In the genomic region with DNA sequence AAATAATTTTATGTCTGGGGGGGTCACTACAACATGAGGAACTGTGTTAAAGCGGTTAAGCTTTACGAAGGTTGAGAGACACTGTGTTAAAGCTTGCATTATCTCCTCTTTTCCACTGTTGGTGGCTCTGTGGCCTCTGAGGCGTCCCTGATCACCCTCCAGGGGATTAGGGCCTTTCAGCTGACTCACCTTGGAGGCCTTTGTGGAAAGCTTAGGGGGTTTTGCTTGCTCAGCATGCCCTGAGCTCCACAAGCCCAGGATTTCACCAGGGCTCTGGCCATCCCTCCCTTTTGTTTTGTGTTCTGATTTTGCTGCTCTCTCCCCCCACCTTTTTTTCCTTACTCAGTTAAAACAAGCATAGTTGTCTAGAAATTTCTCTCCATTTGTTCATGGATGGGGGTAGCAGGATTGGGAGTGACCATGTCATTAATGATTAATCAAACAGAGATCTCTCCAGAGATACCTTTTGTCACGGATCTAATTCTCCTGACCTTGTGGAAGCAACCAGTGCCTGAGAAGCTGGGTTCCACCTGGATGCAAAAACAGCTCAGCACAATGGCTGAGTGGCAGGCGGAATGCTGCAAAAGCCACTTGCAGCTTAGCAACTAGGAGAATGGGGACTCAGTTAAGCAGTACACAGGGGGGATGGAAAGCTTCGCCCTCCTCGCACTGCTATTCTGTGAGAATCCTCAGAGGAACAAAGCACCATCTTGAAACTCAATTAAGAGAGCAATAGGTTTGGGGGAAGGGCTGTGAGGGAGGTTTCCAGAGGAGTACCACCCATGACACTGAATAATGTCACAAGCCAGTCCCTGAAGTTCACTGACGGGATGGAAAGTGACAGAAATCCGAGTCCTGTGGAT, we compare ENCODE assay signal across 10 mouse cellular contexts. TPM values are rescaled to one million over a fixed set of nuclear protein-coding genes. Genes with fewer than 3 reads are reported as not detected.
A peak's percentile ranks its signal among the peaks of the same experiment; 100 is the strongest.
DNase-seq lines count a peak whose midpoint lies in the region; ATAC-seq and TF ChIP-seq lines count a peak whose summit lies in the region.
"Had no signal": no experiment of that assay in that cellular context is flagged by ENCODE, and none has a peak within 500 bp of the region (broad histone marks: within the 10 kb centered on the region; RNA-seq: fewer than 3 reads in every experiment).

No protein-coding gene starts in this region.

- H3K4me2 ChIP-seq in intestine, embryonic 15.5 days (replicated peaks) = no peak overlapping the region
- no peak overlapping the region for H3K4me2 ChIP-seq in midbrain, postnatal 0 days (ENCODE audit: low read depth, low read length, poor library complexity, severe bottlenecking)
- H3K4me2 ChIP-seq: embryonic facial prominence, embryonic 12.5 days had no signal

- 58% methylated on average over 9 of the region's 9 CpGs for WGBS in heart, adult 2 months
- 54% methylated on average over 9 of the region's 9 CpGs for WGBS in intestine, embryonic 15.5 days
- WGBS in midbrain, postnatal 0 days = 23% methylated on average over 9 of the region's 9 CpGs

- no peaks in the 10 kb centered on the region for H3K27me3 ChIP-seq in heart, adult 2 months (ENCODE audit: control insufficient read depth, insufficient read depth, low read length)
- no peaks in the 10 kb centered on the region for H3K27me3 ChIP-seq in intestine, embryonic 15.5 days (replicated peaks)
- no peaks in the 10 kb centered on the region for H3K27me3 ChIP-seq in midbrain, postnatal 0 days (ENCODE audit: insufficient read depth, low read length)

- H3K79me2 ChIP-seq in heart, adult 2 months (replicated peaks; ENCODE audit: control insufficient read depth, insufficient read depth, low read length) = no peaks in the 10 kb centered on the region

- intact Hi-C loops in heart, adult 2 months (cut with DNase I) = no loop called here
- intact Hi-C loops in heart, postnatal 14 days (cut with DNase I) = no loop called here

- H3K9me3 ChIP-seq in intestine, embryonic 15.5 days = no peaks in the 10 kb centered on the region
- H3K9me3 ChIP-seq in midbrain, postnatal 0 days (ENCODE audit: low read length) = no peaks in the 10 kb centered on the region
- H3K9me3 ChIP-seq: embryonic facial prominence, embryonic 12.5 days had no signal

- TF ChIP-seq EP300 in heart, adult 2 months (IDR thresholded peaks at IDR 0.05; ENCODE audit: insufficient read depth, low read depth, low read length) = peak; percentile 86; the same call in 1 of the 2 replicates

- peaks cover 23% of the 10 kb centered on the region for H3K4me1 ChIP-seq in heart, adult 2 months (ENCODE audit: control insufficient read depth, insufficient read depth, low read length)
- peaks cover 29% of the 10 kb centered on the region; the same call in 1 of the 2 replicates for H3K4me1 ChIP-seq in intestine, embryonic 15.5 days (replicated peaks)
- H3K4me1 ChIP-seq in midbrain, postnatal 0 days (ENCODE audit: insufficient read depth, low read length) = peaks cover 4% of the 10 kb centered on the region; the same call in 1 of the 2 replicates

- H3K27ac ChIP-seq in heart, adult 2 months = peak overlapping the region; percentile 68
- H3K27ac ChIP-seq in intestine, embryonic 15.5 days = peak overlapping the region; percentile 80
- 0 out of 2 replicates have a peak overlapping the region, but pooled peaks have one; percentile 9 for H3K27ac ChIP-seq in midbrain, postnatal 0 days (ENCODE audit: low read depth, low read length)
- H3K27ac ChIP-seq: embryonic facial prominence, embryonic 12.5 days had no signal

- DNase-seq in heart, adult 2 months = peak in 1 of 2 experiments; percentile 39
- no peak for DNase-seq in heart, postnatal 14 days
- peak; percentile 74 for DNase-seq in embryo, embryonic 10.5 days (ENCODE audit: low spot score)
- peak; percentile 65 for DNase-seq in midbrain, postnatal 0 days (ENCODE audit: low spot score)
- DNase-seq in adrenal gland, postnatal 4 days (ENCODE audit: low spot score in 2 of 2) = no peak
- DNase-seq in layer of hippocampus, adult 18-20 months (ENCODE audit: low spot score in 2 of 2) = no peak
- DNase-seq: adrenal gland, adult 8-10 months had no signal

- H3K9ac ChIP-seq in heart, adult 2 months (ENCODE audit: low read depth, low read length) = no peak overlapping the region
- no peak overlapping the region for H3K9ac ChIP-seq in intestine, embryonic 15.5 days
- no peak overlapping the region for H3K9ac ChIP-seq in midbrain, postnatal 0 days (replicated peaks; ENCODE audit: low read length, poor library complexity, severe bottlenecking)
- H3K9ac ChIP-seq: embryonic facial prominence, embryonic 12.5 days had no signal

- no peak for ATAC-seq in intestine, embryonic 15.5 days
- ATAC-seq in midbrain, postnatal 0 days (ENCODE audit: low FRiP score) = no peak
- ATAC-seq in CD4-positive, CD25-positive, alpha-beta regulatory T cell, adult 4 months = no peak

- H3K4me3 ChIP-seq in heart, adult 2 months = no peak overlapping the region
- no peak overlapping the region for H3K4me3 ChIP-seq in intestine, embryonic 15.5 days (replicated peaks)
- H3K4me3 ChIP-seq in midbrain, postnatal 0 days (ENCODE audit: low read depth, low read length) = no peak overlapping the region
- H3K4me3 ChIP-seq: embryonic facial prominence, embryonic 12.5 days had no signal

- H3K36me3 ChIP-seq in heart, adult 2 months (ENCODE audit: control insufficient read depth, insufficient read depth, low read length) = peaks cover 12% of the 10 kb centered on the region
- no peaks in the 10 kb centered on the region for H3K36me3 ChIP-seq in intestine, embryonic 15.5 days
- no peaks in the 10 kb centered on the region for H3K36me3 ChIP-seq in midbrain, postnatal 0 days (ENCODE audit: insufficient read depth, low read length)
- H3K36me3 ChIP-seq: embryonic facial prominence, embryonic 12.5 days had no signal

- peak; percentile 38; the same call in 1 of the 2 replicates for TF ChIP-seq POLR2A in heart, adult 2 months (IDR thresholded peaks at IDR 0.05; ENCODE audit: insufficient read depth, low read depth, low read length)

- no peak for TF ChIP-seq CTCF in heart, adult 2 months (IDR thresholded peaks at IDR 0.05)
- no peak for TF ChIP-seq CTCF in midbrain, postnatal 0 days (IDR thresholded peaks at IDR 0.05)

RNA-seq across cellular contexts. Expression of gene Tdrd7, which starts 2.6 kb away (rescaled TPM):
- total RNA-seq in heart, adult 2 months (2021) = 10 to 100 TPM; 11.2 to 12.6 TPM
- polyA plus RNA-seq in heart, adult 2 months (2012; rRNA removed) = 6.2 and 11.4 TPM in 2 replicates
- 10 to 100 TPM; 11.1 to 14.0 TPM for total RNA-seq in heart, postnatal 14 days (2021)
- 27.1 and 29.0 TPM in 2 replicates for polyA plus RNA-seq in intestine, embryonic 15.5 days (2015; fragmentation: Nextera tagmentation; extraction: Ambion mirVana)
- 28.0 and 35.3 TPM in 2 replicates for total RNA-seq in midbrain, postnatal 0 days (2014; rRNA removed)
- polyA plus RNA-seq in midbrain, postnatal 0 days (2015; fragmentation: Nextera tagmentation; extraction: Ambion mirVana) = 21.4 and 24.1 TPM in 2 replicates
- total RNA-seq in adrenal gland, postnatal 4 days (2021) = 10 to 100 TPM; 20.9 to 22.5 TPM
- polyA plus RNA-seq in CD4-positive, CD25-positive, alpha-beta regulatory T cell, adult 4 months (2017; shearing (Covaris generic)) = 1 to 10 TPM; 7.2 to 8.9 TPM
- 10 to 100 TPM; 29.3 to 30.8 TPM for total RNA-seq in layer of hippocampus, adult 18-20 months (2021)

Comparison
In these comparisons a context has a peak if more than half of its experiments do, and no peak if none do; other contexts are left out.
1. DNase-seq: peak in embryo, embryonic 10.5 days (single experiment) and midbrain, postnatal 0 days (single experiment); none in heart, postnatal 14 days (0 of 2), adrenal gland, postnatal 4 days (0 of 2) and layer of hippocampus, adult 18-20 months (0 of 2).
2. H3K27ac ChIP-seq: peak in every context shown above with its lines; median percentile 80 in intestine, embryonic 15.5 days; 68 in heart, adult 2 months; 9 in midbrain, postnatal 0 days.